Mouse (Mus musculus): ENCODE results near the gene Iscu.

The Iscu gene

GRCm38 (mm10) chr5:113772450-113772895, at the start of gene Iscu, which contains the start of gene Sart3:
Gene Iscu (plus strand): TSS chr5:113772748.
Gene Sart3 (minus strand): TSS chr5:113772510.
- DNase-seq (ENCODE audit: low spot score) = peak; percentile 93

DNA sequence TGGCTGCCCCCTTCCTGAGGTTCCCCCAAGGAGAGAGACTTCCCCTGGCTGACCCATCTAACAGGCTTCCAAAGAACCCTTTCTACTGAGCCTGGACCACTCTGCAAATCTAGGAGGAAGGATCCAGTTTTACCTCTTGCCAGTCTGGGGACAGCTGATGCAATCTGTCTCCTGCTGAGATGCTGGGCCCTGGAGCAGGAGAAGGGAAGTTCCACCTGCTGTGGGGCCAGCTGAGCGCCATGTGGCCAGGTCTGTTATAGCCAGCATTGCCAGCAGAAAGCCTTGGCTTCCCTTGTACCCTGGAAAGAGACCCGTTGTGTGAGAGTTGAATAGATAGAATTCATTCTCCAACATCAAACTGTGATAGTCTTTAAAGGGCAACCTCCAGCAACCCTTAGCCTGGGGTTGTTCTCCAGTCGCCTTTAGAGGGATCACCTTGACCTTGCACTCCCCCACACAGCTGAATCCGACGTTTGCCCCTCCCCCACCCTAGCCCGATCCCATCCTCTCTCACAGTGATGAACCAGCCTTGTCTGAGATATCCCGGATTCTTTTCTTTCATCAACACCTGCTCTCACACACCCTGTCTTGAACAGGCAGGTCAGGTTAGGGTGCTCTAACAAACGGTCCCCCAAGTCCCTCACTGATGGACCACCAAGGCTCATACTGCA, 48.8 kb upstream of the Iscu start:
- DNase-seq (ENCODE audit: low spot score) = no peak

DNA sequence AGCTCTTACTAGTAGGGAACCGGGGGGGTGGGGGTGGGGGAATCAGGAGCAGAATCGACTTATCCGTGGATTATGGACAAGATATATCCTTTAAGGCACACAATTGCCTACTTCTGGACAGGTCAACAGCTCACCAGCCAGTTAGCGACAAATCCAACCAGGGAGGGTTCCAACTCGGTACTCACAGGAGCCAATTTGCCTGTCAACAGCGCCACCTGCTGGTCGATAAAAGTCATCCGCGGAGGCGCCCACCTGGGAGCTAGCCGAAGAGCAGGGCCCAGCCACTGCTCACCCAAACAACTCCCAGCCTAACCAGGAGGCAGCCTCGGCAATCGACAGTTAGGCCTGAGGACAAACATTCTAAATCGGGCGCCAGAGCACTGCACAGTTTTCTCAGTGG, 48.1 kb upstream of the Iscu start, which contains the start of gene 1700069L16Rik:
TSS of gene 1700069L16Rik (minus strand) at position 327 of the 400 bp plus-strand sequence.
- peak; percentile 58 for DNase-seq (ENCODE audit: low spot score)

GRCm38 (mm10) chr5:113725417-113725816, 47.1 kb upstream of the Iscu start:
- DNase-seq (ENCODE audit: low spot score) = no peak

- DNase-seq (ENCODE audit: low spot score) = no peak
Observed at GRCm38 (mm10) chr5:113726618-113727017, 45.9 kb upstream of the Iscu start.

- no peak for DNase-seq (ENCODE audit: low spot score)
Observed at GRCm38 (mm10) chr5:113727238-113727637, 45.3 kb upstream of the Iscu start.

DNA sequence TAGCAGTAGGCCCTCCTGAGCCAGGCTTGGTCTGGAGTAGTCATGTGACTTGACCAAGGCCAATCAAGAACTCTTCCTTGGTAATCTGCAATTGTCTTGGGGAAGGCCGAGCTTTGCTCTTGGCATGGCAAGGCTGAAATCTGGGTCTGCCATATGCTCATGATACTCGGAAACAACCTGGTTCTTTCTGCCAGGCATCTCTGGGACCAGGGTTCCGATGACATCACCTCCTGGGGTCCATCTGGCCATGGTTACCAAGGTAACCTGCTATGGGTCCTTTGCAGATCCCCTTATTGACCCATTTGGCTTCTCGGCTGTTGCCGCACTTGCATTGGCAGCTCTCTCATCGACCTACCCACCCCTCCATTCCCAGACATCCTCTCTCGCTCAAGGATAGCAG, 44.5 kb upstream of the Iscu start:
- no peak for DNase-seq (ENCODE audit: low spot score)

DNA sequence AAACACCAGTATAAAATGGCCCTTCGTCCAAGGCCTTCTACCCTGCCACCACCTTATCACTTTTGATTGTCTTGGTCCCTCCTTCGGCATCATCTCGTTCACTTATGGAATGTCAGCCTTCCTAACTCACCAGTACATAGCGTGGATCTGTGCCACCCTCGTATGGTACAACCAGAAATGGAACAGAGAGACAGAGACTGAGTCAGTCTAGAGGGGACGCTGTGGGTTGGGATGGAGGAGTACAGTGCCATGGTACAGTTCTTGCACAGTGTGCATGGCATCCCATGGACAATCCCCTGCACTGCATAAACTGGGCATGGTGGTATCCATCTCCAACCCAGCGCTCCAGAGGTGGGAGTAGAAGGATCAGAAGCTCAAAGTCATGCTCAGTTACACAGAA, 43.9 kb upstream of the Iscu start:
- DNase-seq (ENCODE audit: low spot score) = no peak

GRCm38 (mm10) chr5:113730641-113731121, 41.9 kb upstream of the Iscu start:
- DNase-seq (ENCODE audit: low spot score) = no peak

- DNase-seq (ENCODE audit: low spot score) = no peak
Observed at GRCm38 (mm10) chr5:113731174-113731573, 41.4 kb upstream of the Iscu start.

DNA sequence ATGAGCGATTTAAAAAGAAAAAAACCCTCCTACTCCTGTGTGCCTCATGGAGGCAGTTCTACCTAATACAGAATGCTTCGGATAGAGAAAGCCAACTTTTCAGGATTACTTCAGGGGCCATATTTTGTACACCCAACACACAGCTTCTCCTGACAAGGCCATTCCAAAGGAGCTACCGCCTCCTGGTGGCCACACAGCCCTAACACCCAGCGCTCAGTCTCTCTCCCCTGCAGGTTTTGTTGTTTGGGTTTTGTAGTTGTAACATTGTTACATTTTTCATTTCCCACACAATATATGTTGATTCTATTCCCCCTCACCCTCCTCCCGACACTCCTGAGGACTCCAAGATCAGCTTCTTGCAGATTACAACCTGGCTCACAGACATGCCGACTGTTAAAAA, 40.4 kb upstream of the Iscu start:
- no peak for DNase-seq (ENCODE audit: low spot score)

DNA sequence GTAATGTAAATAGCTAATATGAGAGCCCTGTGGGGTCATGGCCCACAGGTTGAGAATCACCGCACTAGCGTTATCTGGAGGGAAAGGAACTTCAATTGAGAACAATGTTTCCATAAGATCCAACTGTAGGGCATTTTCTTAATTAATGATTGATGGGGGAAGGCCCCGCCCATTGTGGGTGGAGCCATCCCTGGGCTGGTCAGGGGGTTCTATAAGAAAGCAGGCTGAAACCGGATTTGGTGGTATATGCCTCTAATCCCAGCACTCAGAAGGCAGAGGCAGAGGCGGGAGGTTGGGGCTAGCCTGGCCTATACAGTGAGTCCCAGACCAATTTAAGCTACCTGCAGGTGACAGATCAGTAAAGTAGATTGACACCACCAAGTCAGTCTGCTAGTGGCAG, 38.2 kb upstream of the Iscu start:
- no peak for DNase-seq (ENCODE audit: low spot score)

GRCm38 (mm10) chr5:113735023-113735344, 37.6 kb upstream of the Iscu start:
- DNase-seq (ENCODE audit: low spot score) = no peak

DNA sequence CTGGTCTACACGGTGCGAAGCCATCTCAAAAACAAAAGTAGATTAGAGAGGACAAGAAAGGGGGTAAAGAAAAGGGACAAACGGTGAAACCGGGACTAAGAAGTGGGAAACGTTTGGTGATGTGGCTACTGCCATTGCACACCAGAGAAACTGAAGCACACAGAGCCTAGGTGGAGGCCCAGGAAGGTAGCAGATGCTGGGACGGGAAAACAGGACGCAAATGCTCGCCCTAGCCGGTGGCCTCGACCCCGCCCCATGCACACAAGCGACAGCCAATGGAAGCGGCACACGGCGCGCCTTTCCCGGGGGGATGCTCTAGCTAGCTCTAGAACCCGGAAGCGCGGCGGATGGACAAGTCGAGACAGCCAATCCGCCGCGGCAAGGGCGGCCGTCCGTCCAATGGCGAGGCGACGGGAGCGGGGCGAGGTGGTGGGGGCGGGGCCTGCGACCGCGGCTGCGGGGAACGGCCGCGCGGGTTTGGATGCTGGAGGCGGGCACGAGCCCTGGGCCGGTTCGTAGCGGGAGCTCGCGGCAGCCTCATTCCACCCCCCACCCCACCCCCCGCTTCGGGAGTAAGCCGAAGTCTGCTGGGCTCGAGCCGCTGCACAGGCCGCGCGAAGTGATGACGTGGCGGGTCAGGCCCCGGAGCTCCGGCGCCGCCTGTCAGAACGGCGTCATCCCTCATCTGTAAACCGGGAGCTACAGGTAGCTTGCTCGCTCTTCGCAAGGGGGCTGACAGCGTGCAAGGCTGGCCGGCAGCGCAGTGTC, 37.0 kb upstream of the Iscu start, which contains the start of gene Ficd:
TSS of gene Ficd (plus strand) at position 459 of the 768 bp plus-strand sequence.
- peak; percentile 90 for DNase-seq (ENCODE audit: low spot score)

DNA sequence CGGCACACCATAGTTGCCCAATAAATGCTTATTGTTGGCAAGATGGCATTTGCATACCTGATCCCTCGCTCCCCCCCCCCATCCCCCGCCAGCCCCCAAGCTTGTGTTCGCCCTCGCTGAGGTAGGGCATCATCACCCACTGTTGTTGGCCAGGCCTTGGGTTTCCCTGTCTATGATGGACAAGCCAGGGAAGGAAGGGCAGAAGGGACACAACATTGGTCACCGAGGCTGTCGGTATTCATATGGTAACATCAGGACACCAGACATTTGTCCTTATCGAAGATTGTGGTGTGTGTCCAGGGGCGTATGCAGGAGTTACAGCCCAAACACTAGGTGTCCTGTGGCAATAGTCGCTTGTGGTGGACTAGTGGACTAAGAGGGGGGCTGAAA, 36.4 kb upstream of the Iscu start:
- DNase-seq (ENCODE audit: low spot score) = no peak

DNA sequence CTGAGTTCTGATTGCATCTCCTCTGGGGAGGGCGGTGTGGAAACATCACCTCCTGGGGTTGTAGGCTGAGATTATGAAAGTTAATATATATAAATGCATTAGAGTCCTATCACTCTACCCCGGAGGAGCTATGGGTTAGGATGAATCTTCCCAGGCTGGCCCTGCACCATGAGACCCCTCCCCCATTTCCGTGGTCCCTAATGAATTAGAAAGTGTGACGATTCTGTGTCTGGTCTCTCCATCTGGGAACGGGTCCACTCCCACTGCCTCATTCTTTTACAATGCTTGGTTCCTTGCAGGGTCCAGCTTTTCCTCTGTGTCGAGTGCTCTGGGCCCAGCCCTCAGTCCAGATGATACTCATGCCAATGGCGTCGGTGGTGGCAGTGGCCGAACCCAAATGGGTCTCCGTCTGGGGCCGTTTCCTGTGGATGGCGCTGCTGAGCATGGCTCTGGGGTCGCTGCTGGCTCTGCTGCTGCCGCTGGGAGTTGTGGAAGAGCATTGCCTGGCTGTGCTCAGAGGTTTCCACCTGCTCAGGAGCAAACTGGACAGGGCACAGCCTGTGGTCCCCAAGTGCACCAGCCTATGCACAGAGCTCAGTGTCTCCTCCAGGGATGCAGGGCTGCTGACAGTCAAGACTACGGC, 35.9 kb upstream of the Iscu start:
- DNase-seq (ENCODE audit: low spot score) = no peak

GRCm38 (mm10) chr5:113737607-113738237, 34.8 kb upstream of the Iscu start:
- DNase-seq (ENCODE audit: low spot score) = no peak

- DNase-seq (ENCODE audit: low spot score) = no peak
Observed at GRCm38 (mm10) chr5:113747629-113748028, 24.9 kb upstream of the Iscu start.

DNA sequence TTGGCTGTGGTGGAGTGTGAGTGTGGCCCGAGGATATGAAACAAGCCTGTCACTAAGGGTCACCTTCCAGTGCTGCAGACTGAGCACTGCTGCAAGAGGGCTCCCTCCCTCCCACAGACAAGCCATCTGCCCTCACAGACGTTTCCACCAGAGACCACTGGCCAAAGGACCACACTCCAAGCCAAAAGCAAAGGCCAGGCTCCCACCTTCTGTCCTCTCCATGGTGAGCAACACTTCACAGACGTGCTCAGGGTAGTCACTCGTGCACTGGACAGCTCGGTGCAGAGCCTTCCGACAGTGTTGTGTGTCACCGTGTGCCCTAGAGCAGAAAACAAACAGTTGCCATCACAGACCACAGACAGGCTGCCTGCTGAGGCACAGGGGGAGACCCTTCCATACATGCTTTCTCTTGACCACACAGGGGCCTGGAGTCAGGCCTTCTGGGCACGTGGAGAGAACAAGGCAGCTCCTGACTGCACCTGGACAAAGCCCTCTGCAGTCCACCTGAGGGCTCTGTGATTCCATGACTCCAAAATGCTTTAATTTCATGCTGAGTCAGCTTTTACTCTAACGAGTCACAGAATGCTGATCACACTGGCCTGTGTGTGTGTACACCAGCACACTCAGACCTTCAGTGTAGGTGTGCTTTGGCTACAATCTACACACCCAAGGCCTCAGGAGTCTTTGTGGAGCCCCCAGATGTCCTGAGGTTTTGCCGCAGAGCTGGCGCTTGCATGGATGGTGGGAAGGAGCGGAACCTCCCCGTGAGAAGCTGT, 23.8 kb upstream of the Iscu start:
- no peak for DNase-seq (ENCODE audit: low spot score)

GRCm38 (mm10) chr5:113751521-113752157, 20.9 kb upstream of the Iscu start:
- DNase-seq (ENCODE audit: low spot score) = no peak

Measured in spleen, adult 12 weeks (tissue).